Mouse (Mus musculus) embryo, embryonic 10.5 days (tissue): ENCODE data around the gene Tmem151a.
A peak's percentile ranks its signal among the peaks of the same experiment; 100 is the strongest.
"Not testable (repeated sequence)": the region's sequence is repeated elsewhere in the genome, so short reads cannot be mapped to it uniquely, and the experiment has no call there.

Experiments
- DNase-seq: peaks from one replicate; pipeline ENCODE4 v3.0.0-alpha.2; 2015; ENCODE audit warnings: low spot score

Gene Tmem151a

GRCm38 (mm10) chr19:5094746-5095417, 9.6 kb upstream of the Tmem151a start:
- no peak for DNase-seq

- DNase-seq: peak; percentile 98
Observed at GRCm38 (mm10) chr19:5094243-5094632, 8.9 kb upstream of the Tmem151a start.

GRCm38 (mm10) chr19:5093481-5094242, 8.3 kb upstream of the Tmem151a start:
- DNase-seq: no peak

- no peak for DNase-seq
Observed at GRCm38 (mm10) chr19:5092083-5092482, 6.8 kb upstream of the Tmem151a start.

- DNase-seq: no peak
Observed at GRCm38 (mm10) chr19:5089324-5089723, 4.0 kb upstream of the Tmem151a start.

- peak; percentile 99 for DNase-seq
Observed at GRCm38 (mm10) chr19:5087884-5088728, 2.8 kb upstream of the Tmem151a start, which contains the start of gene Yif1a. TSS of gene Yif1a (plus strand) at chr19:5088538.

- not testable (repeated sequence) for DNase-seq
Observed at GRCm38 (mm10) chr19:5086533-5086932, 1.2 kb upstream of the Tmem151a start.

GRCm38 (mm10) chr19:5084834-5085144, 542 bp downstream of the Tmem151a start:
- DNase-seq: no peak

- DNase-seq: no peak
Observed at GRCm38 (mm10) chr19:5083961-5084833, 1.1 kb downstream of the Tmem151a start.

- DNase-seq: no peak
Observed at GRCm38 (mm10) chr19:5082596-5082995, 2.7 kb downstream of the Tmem151a start.

- DNase-seq: no peak
Observed at GRCm38 (mm10) chr19:5082005-5082404, 3.3 kb downstream of the Tmem151a start.

- no peak for DNase-seq
Observed at GRCm38 (mm10) chr19:5079279-5079678, 6.1 kb downstream of the Tmem151a start.

GRCm38 (mm10) chr19:5073518-5073917, 11.8 kb downstream of the Tmem151a start:
- DNase-seq: no peak

GRCm38 (mm10) chr19:5073028-5073427, 12.3 kb downstream of the Tmem151a start:
- peak; percentile 91 for DNase-seq

- peak; percentile 84 for DNase-seq
Observed at GRCm38 (mm10) chr19:5072389-5073019, 12.8 kb downstream of the Tmem151a start.

GRCm38 (mm10) chr19:5071545-5072369, 13.6 kb downstream of the Tmem151a start:
- DNase-seq: peak; percentile 96

GRCm38 (mm10) chr19:5071077-5071476, 14.3 kb downstream of the Tmem151a start:
- no peak for DNase-seq

GRCm38 (mm10) chr19:5069978-5070377, 15.4 kb downstream of the Tmem151a start:
- DNase-seq: no peak

GRCm38 (mm10) chr19:5069486-5069885, 15.8 kb downstream of the Tmem151a start:
- DNase-seq: no peak

- no peak for DNase-seq
Observed at GRCm38 (mm10) chr19:5068570-5069234, 16.6 kb downstream of the Tmem151a start.
